Mouse (Mus musculus): ENCODE data around the gene Ttc23. TPM values are rescaled to one million over a fixed set of nuclear protein-coding genes. Genes with fewer than 3 reads are reported as not detected.

The Ttc23 gene
- polyA plus RNA-seq, 1 experiment: 5.3 TPM

- 50% methylated on average over 8 of the region's 8 CpGs for WGBS
- Histone ChIP-seq H3K4me1 (ENCODE audit: control insufficient read depth, insufficient read depth, low read length) (no peaks in the 10 kb centered on the region), H3K4me3 (replicated peaks; ENCODE audit: insufficient read depth, low read depth, low read length) (no peak overlapping the region), H3K27me3 (ENCODE audit: control insufficient read depth, insufficient read depth, low read length) (no peaks in the 10 kb centered on the region), H3K27ac (ENCODE audit: insufficient read depth, low read length) (no peak overlapping the region)
- DNase-seq: no peak
- TF ChIP-seq POLR2A (IDR thresholded peaks at IDR 0.05; ENCODE audit: borderline replicate concordance, insufficient read depth, low read length) (no peak), CTCF (IDR thresholded peaks at IDR 0.05; ENCODE audit: borderline replicate concordance, insufficient read depth, low read depth, low read length) (no peak)
These were observed 149.9 kb downstream of the Ttc23 start for GRCm38 (mm10) chr7:67797065-67797464.

GRCm38 (mm10) chr7:67798476-67798875, 151.3 kb downstream of the Ttc23 start:
- Histone ChIP-seq H3K27ac (ENCODE audit: insufficient read depth, low read length) (no peak overlapping the region), H3K27me3 (ENCODE audit: control insufficient read depth, insufficient read depth, low read length) (no peaks in the 10 kb centered on the region), H3K4me3 (replicated peaks; ENCODE audit: insufficient read depth, low read depth, low read length) (no peak overlapping the region), H3K4me1 (ENCODE audit: control insufficient read depth, insufficient read depth, low read length) (no peaks in the 10 kb centered on the region)
- no peak for DNase-seq
- TF ChIP-seq CTCF (IDR thresholded peaks at IDR 0.05; ENCODE audit: borderline replicate concordance, insufficient read depth, low read depth, low read length): no peak
- no peak for TF ChIP-seq POLR2A (IDR thresholded peaks at IDR 0.05; ENCODE audit: borderline replicate concordance, insufficient read depth, low read length)
- 93% methylated on average over 4 of the region's 4 CpGs for WGBS

- TF ChIP-seq CTCF (IDR thresholded peaks at IDR 0.05; ENCODE audit: borderline replicate concordance, insufficient read depth, low read depth, low read length) (no peak), POLR2A (IDR thresholded peaks at IDR 0.05; ENCODE audit: borderline replicate concordance, insufficient read depth, low read length) (no peak)
- WGBS: 78% methylated on average over 6 of the region's 6 CpGs
- H3K27ac ChIP-seq (ENCODE audit: insufficient read depth, low read length): no peak overlapping the region
- H3K27me3 ChIP-seq (ENCODE audit: control insufficient read depth, insufficient read depth, low read length): no peaks in the 10 kb centered on the region
- no peak overlapping the region for H3K4me3 ChIP-seq (replicated peaks; ENCODE audit: insufficient read depth, low read depth, low read length)
- H3K4me1 ChIP-seq (ENCODE audit: control insufficient read depth, insufficient read depth, low read length): no peaks in the 10 kb centered on the region
- no peak for DNase-seq
These were observed 153.3 kb downstream of the Ttc23 start for GRCm38 (mm10) chr7:67800547-67800946.

GRCm38 (mm10) chr7:67801022-67801421, 153.8 kb downstream of the Ttc23 start:
- DNase-seq: no peak
- TF ChIP-seq POLR2A (IDR thresholded peaks at IDR 0.05; ENCODE audit: borderline replicate concordance, insufficient read depth, low read length): no peak
- peak; percentile 4; the same call in 1 of the 2 replicates for TF ChIP-seq CTCF (IDR thresholded peaks at IDR 0.05; ENCODE audit: borderline replicate concordance, insufficient read depth, low read depth, low read length)
- no peak overlapping the region for H3K27ac ChIP-seq (ENCODE audit: insufficient read depth, low read length)
- H3K27me3 ChIP-seq (ENCODE audit: control insufficient read depth, insufficient read depth, low read length): no peaks in the 10 kb centered on the region
- no peaks in the 10 kb centered on the region for H3K4me1 ChIP-seq (ENCODE audit: control insufficient read depth, insufficient read depth, low read length)
- no peak overlapping the region for H3K4me3 ChIP-seq (replicated peaks; ENCODE audit: insufficient read depth, low read depth, low read length)
- WGBS: 56% methylated on average over 4 of the region's 4 CpGs

- Histone ChIP-seq H3K4me3 (replicated peaks; ENCODE audit: insufficient read depth, low read depth, low read length) (peak overlapping the region; percentile 59), H3K27ac (ENCODE audit: insufficient read depth, low read length) (no peak overlapping the region), H3K4me1 (ENCODE audit: control insufficient read depth, insufficient read depth, low read length) (no peaks in the 10 kb centered on the region), H3K27me3 (ENCODE audit: control insufficient read depth, insufficient read depth, low read length) (no peaks in the 10 kb centered on the region)
- TF ChIP-seq CTCF (IDR thresholded peaks at IDR 0.05; ENCODE audit: borderline replicate concordance, insufficient read depth, low read depth, low read length) (peak; percentile 92), POLR2A (IDR thresholded peaks at IDR 0.05; ENCODE audit: borderline replicate concordance, insufficient read depth, low read length) (no peak)
- 15% methylated on average over 28 of the region's 28 CpGs for WGBS
- DNase-seq: peak; percentile 72 to 85
These were observed 156.0 kb downstream of the Ttc23 start for GRCm38 (mm10) chr7:67803015-67803856.

GRCm38 (mm10) chr7:67803857-67804215, 156.6 kb downstream of the Ttc23 start:
- 7% methylated on average over 13 of the region's 13 CpGs for WGBS
- H3K27ac ChIP-seq (ENCODE audit: insufficient read depth, low read length): no peak overlapping the region

More at GRCm38 (mm10) chr7:67803857-67804215, 156.6 kb downstream of the Ttc23 start:
- no peaks in the 10 kb centered on the region for H3K4me1 ChIP-seq (ENCODE audit: control insufficient read depth, insufficient read depth, low read length)
- no peak for DNase-seq
- peak overlapping the region; percentile 59 for H3K4me3 ChIP-seq (replicated peaks; ENCODE audit: insufficient read depth, low read depth, low read length)
- TF ChIP-seq CTCF (IDR thresholded peaks at IDR 0.05; ENCODE audit: borderline replicate concordance, insufficient read depth, low read depth, low read length) (no peak), POLR2A (IDR thresholded peaks at IDR 0.05; ENCODE audit: borderline replicate concordance, insufficient read depth, low read length) (no peak)
- H3K27me3 ChIP-seq (ENCODE audit: control insufficient read depth, insufficient read depth, low read length): no peaks in the 10 kb centered on the region

Other genes starting within 250 kb of the Ttc23 start
- 36.3 and 38.7 TPM in 2 replicates for gene Lrrc28, start 2.1 kb upstream of the Ttc23 start, polyA plus RNA-seq (2012; rRNA removed)
- 9.2 and 10.4 TPM in 2 replicates for gene Synm, start 112.3 kb downstream of the Ttc23 start, polyA plus RNA-seq (2012; rRNA removed)